Mouse (Mus musculus) embryonic facial prominence, embryonic 12.5 days (tissue): ENCODE results near the gene 6030408B16Rik. TPM values are rescaled to one million over a fixed set of nuclear protein-coding genes. Genes with fewer than 3 reads are reported as not detected.

Experiments
- polyA plus RNA-seq: library from polyadenylated mRNA; unstranded; fragments of >200 nt; fragmentation: Nextera tagmentation; extraction: Ambion mirVana; gene quantifications from 2 replicates; pipeline ENCODE4 v1.2.1, GENCODE M21; 2016

6030408B16Rik gene
- polyA plus RNA-seq, 1 experiment from 2014 or later: 1.0 TPM

Other genes starting within 250 kb of the 6030408B16Rik start
- not detected in 2 replicates for gene Gm47841, start 245.8 kb upstream of the 6030408B16Rik start, polyA plus RNA-seq
- gene Fignl2, start 214.6 kb upstream of the 6030408B16Rik start, polyA plus RNA-seq: 0.36 and 0.38 TPM in 2 replicates
- not detected in 2 replicates for gene Ankrd33, start 177.5 kb upstream of the 6030408B16Rik start, polyA plus RNA-seq
- gene Acvrl1, start 164.7 kb upstream of the 6030408B16Rik start, polyA plus RNA-seq: 10.8 and 11.3 TPM in 2 replicates
- 7.5 and 8.2 TPM in 2 replicates for gene Acvr1b, start 119.1 kb upstream of the 6030408B16Rik start, polyA plus RNA-seq
- gene Grasp, start 69.0 kb upstream of the 6030408B16Rik start, polyA plus RNA-seq: 9.5 and 10.7 TPM in 2 replicates
- 8.2 and 8.7 TPM in 2 replicates for gene Nr4a1, start 38.9 kb upstream of the 6030408B16Rik start, polyA plus RNA-seq
- gene Atg101, start 8.9 kb upstream of the 6030408B16Rik start, polyA plus RNA-seq: 61.7 and 64.5 TPM in 2 replicates
- 0.35 and 0.45 TPM in 2 replicates for gene Krt80, start 77.0 kb downstream of the 6030408B16Rik start, polyA plus RNA-seq
- gene Krt7, start 117.8 kb downstream of the 6030408B16Rik start, polyA plus RNA-seq: 14.2 and 15.7 TPM in 2 replicates
- 0.53 and 0.54 TPM in 2 replicates for gene Krt87, start 145.6 kb downstream of the 6030408B16Rik start, polyA plus RNA-seq
- gene Krt88, start 154.5 kb downstream of the 6030408B16Rik start, polyA plus RNA-seq: not detected in 2 replicates
- not detected in 2 replicates for gene Krt81, start 170.5 kb downstream of the 6030408B16Rik start, polyA plus RNA-seq
- not detected in 2 replicates for gene Krt86, start 180.3 kb downstream of the 6030408B16Rik start, polyA plus RNA-seq
- gene Krt83, start 198.3 kb downstream of the 6030408B16Rik start, polyA plus RNA-seq: not detected in 2 replicates
- not detected in 2 replicates for gene Gm49425, start 224.0 kb downstream of the 6030408B16Rik start, polyA plus RNA-seq
- gene Krt84, start 239.6 kb downstream of the 6030408B16Rik start, polyA plus RNA-seq: 0.06 TPM in 1 of 2 replicates, not detected in the other